Comparison of ENCODE assay signal across 12 mouse cellular contexts in genomic region chr5:132290606-132291535, GRCm38 (mm10).
A peak's percentile ranks its signal among the peaks of the same experiment; 100 is the strongest.
DNase-seq lines count a peak whose midpoint lies in the region; ATAC-seq and TF ChIP-seq lines count a peak whose summit lies in the region.
"Had no signal": no experiment of that assay in that cellular context is flagged by ENCODE, and none has a peak within 500 bp of the region (broad histone marks: within the 10 kb centered on the region; RNA-seq: fewer than 3 reads in every experiment).

No protein-coding gene starts in this region.

- H3K9me3 ChIP-seq in heart, embryonic 14.5 days (ENCODE audit: control insufficient read depth, low read length), result no peaks in the 10 kb centered on the region
- no peaks in the 10 kb centered on the region for H3K9me3 ChIP-seq in forebrain, embryonic 15.5 days
- H3K9me3 ChIP-seq in hindbrain, postnatal 0 days (ENCODE audit: low read length), result no peaks in the 10 kb centered on the region
- no peaks in the 10 kb centered on the region for H3K9me3 ChIP-seq in neural tube, embryonic 11.5 days (ENCODE audit: control insufficient read depth, low read length)

- no peaks in the 10 kb centered on the region for H3K27me3 ChIP-seq in heart, embryonic 14.5 days (ENCODE audit: control insufficient read depth, insufficient read depth, low read length)
- H3K27me3 ChIP-seq in forebrain, embryonic 15.5 days, result no peaks in the 10 kb centered on the region
- no peaks in the 10 kb centered on the region for H3K27me3 ChIP-seq in hindbrain, postnatal 0 days (ENCODE audit: insufficient read depth, low read length)
- H3K27me3 ChIP-seq in neural tube, embryonic 11.5 days (ENCODE audit: control insufficient read depth, insufficient read depth, low read length), result no peaks in the 10 kb centered on the region

- 59% methylated on average over 13 of the region's 13 CpGs for WGBS in heart, embryonic 14.5 days
- 6% methylated on average over 13 of the region's 13 CpGs for WGBS in forebrain, embryonic 15.5 days
- WGBS in hindbrain, postnatal 0 days, result 30% methylated on average over 13 of the region's 13 CpGs
- WGBS in neural tube, embryonic 11.5 days, result 37% methylated on average over 13 of the region's 13 CpGs

- H3K4me3 ChIP-seq in heart, embryonic 14.5 days (ENCODE audit: control insufficient read depth in 1 of 2, insufficient read depth in 1 of 2, low read depth in 1 of 2, low read length in 2 of 2), result no peak overlapping the region
- no peak overlapping the region for H3K4me3 ChIP-seq in forebrain, embryonic 15.5 days
- H3K4me3 ChIP-seq in hindbrain, postnatal 0 days (ENCODE audit: low read length), result no peak overlapping the region
- H3K4me3 ChIP-seq in neural tube, embryonic 11.5 days (ENCODE audit: low read depth, low read length), result no peak overlapping the region

- intact Hi-C loops in heart, postnatal 14 days (cut with DNase I), result no loop called here

- peaks cover 7 to 32% of the 10 kb centered on the region in 2 experiments for H3K4me1 ChIP-seq in heart, embryonic 14.5 days (ENCODE audit: control insufficient read depth in 2 of 2, insufficient read depth in 2 of 2, low read length in 2 of 2)
- H3K4me1 ChIP-seq in forebrain, embryonic 15.5 days, result peaks cover 61% of the 10 kb centered on the region
- peaks cover 19% of the 10 kb centered on the region for H3K4me1 ChIP-seq in hindbrain, postnatal 0 days (ENCODE audit: insufficient read depth, low read length)
- peaks cover 40% of the 10 kb centered on the region for H3K4me1 ChIP-seq in neural tube, embryonic 11.5 days (ENCODE audit: control insufficient read depth, insufficient read depth, low read length)

- no peak for TF ChIP-seq CTCF in hindbrain, postnatal 0 days (IDR thresholded peaks at IDR 0.05; ENCODE audit: low read depth)

- no peaks in the 10 kb centered on the region for H3K36me3 ChIP-seq in heart, embryonic 14.5 days (ENCODE audit: control insufficient read depth, insufficient read depth, low read length)
- no peaks in the 10 kb centered on the region for H3K36me3 ChIP-seq in forebrain, embryonic 15.5 days
- H3K36me3 ChIP-seq in hindbrain, postnatal 0 days (ENCODE audit: insufficient read depth, low read length), result no peaks in the 10 kb centered on the region
- no peaks in the 10 kb centered on the region for H3K36me3 ChIP-seq in neural tube, embryonic 11.5 days (ENCODE audit: control insufficient read depth, insufficient read depth, low read length)

- ATAC-seq in heart, embryonic 14.5 days (ENCODE audit: insufficient number of reproducible peaks, insufficient read depth, low FRiP score, low read depth), result no peak
- ATAC-seq in forebrain, embryonic 15.5 days (replicated peaks), result peak; percentile 72
- ATAC-seq in hindbrain, postnatal 0 days, result no peak
- ATAC-seq in neural tube, embryonic 11.5 days (ENCODE audit: insufficient read depth, low FRiP score, low TSS enrichment), result peak; percentile 55; the same call in 1 of the 2 replicates
- no peak for ATAC-seq in activated CD4-positive, CD25-positive, alpha-beta regulatory T cell, adult 4 months
- ATAC-seq: liver, postnatal 0 days had no signal

- H3K27ac ChIP-seq in heart, embryonic 14.5 days (replicated peaks in 1 of 2; ENCODE audit: control insufficient read depth in 1 of 2, insufficient read depth in 1 of 2, low read depth in 2 of 2, low read length in 2 of 2), result no peak overlapping the region
- H3K27ac ChIP-seq in forebrain, embryonic 15.5 days (replicated peaks), result peak overlapping the region; percentile 76
- H3K27ac ChIP-seq in hindbrain, postnatal 0 days, result no peak overlapping the region
- no peak overlapping the region for H3K27ac ChIP-seq in neural tube, embryonic 11.5 days (ENCODE audit: low read depth, low read length)

- no peak overlapping the region for H3K9ac ChIP-seq in heart, embryonic 14.5 days (ENCODE audit: low read length)
- H3K9ac ChIP-seq in forebrain, embryonic 15.5 days (replicated peaks), result 0 out of 2 replicates have a peak overlapping the region, but pooled peaks have one; percentile 6
- no peak overlapping the region for H3K9ac ChIP-seq in hindbrain, postnatal 0 days (replicated peaks; ENCODE audit: low read length)
- H3K9ac ChIP-seq in neural tube, embryonic 11.5 days (ENCODE audit: low read length), result no peak overlapping the region
- H3K9ac ChIP-seq: liver, postnatal 0 days had no signal

- 0 out of 2 replicates have a peak overlapping the region, but pooled peaks have one; percentile 11 for H3K4me2 ChIP-seq in heart, embryonic 14.5 days (ENCODE audit: low read length)
- peak overlapping the region; percentile 26 for H3K4me2 ChIP-seq in forebrain, embryonic 15.5 days (replicated peaks)
- H3K4me2 ChIP-seq in hindbrain, postnatal 0 days (ENCODE audit: low read depth, low read length), result 0 out of 2 replicates have a peak overlapping the region, but pooled peaks have one; percentile 19
- H3K4me2 ChIP-seq in neural tube, embryonic 11.5 days (ENCODE audit: low read depth), result no peak overlapping the region; the same call in 1 of the 2 replicates

- DNase-seq in heart, postnatal 14 days, result no peak
- DNase-seq in hindbrain, postnatal 0 days (ENCODE audit: low spot score), result no peak
- DNase-seq in neural tube, embryonic 11.5 days (ENCODE audit: low spot score), result peak; percentile 24
- DNase-seq in adrenal gland, postnatal 25 days, result no peak
- no peak for DNase-seq in left cerebral cortex, adult 9 months (ENCODE audit: low spot score in 2 of 2)
- DNase-seq: cerebellum, adult 11-12 months; heart, adult 18-20 months; liver, postnatal 0 days; thymus, postnatal 14 days had no signal

Comparison
In these comparisons a context has a peak if more than half of its experiments do, and no peak if none do; other contexts are left out.
1. ATAC-seq: peak in forebrain, embryonic 15.5 days (single experiment) and neural tube, embryonic 11.5 days (single experiment); none in heart, embryonic 14.5 days (single experiment), hindbrain, postnatal 0 days (single experiment) and activated CD4-positive, CD25-positive, alpha-beta regulatory T cell, adult 4 months (single experiment).